Mouse (Mus musculus) urinary bladder, postnatal 4 days (tissue): ENCODE measurements at regions not wholly inside any gene's neighbourhood (a gene's known extent, or its start where the extent isn't known, plus 50 kb on each side); places are given as distances from the start of the nearest gene placed in this dataset.
A peak's percentile ranks its signal among the peaks of the same experiment; 100 is the strongest.

Experiments used
- DNase-seq, 2 experiments: peaks; one replicate each; pipeline ENCODE4 v3.0.0; 2021 to 2022; ENCODE audit warnings: low spot score in 2 of 2

DNA sequence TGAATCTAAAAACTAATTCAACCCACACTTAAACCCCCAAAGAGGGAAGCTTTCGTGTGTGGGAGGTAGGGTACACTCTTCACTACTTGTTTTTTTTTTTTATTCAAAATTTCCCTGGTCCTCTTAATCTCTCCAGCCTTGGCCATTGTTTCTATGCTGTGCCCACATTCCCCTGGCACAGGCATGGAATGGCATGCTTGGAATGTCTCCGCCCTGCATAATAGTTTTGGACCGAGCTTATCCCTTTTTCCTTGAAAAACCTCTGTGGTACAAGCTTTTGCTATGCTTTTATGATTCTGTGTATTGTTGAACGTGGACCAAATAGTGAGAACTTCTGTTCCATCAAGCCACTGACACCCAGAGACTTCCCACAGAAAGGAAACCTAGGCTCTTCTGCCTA, 126.8 kb upstream of the Bmp4 start:
- DNase-seq, result no peak

- no peak for DNase-seq
These were observed 125.8 kb upstream of the Bmp4 start for GRCm38 (mm10) chr14:46516285-46516684.

- no peak for DNase-seq
These were observed 123.9 kb upstream of the Bmp4 start for GRCm38 (mm10) chr14:46514262-46514932.

GRCm38 (mm10) chr14:46512118-46512517, 121.6 kb upstream of the Bmp4 start:
- DNase-seq, result no peak

DNA sequence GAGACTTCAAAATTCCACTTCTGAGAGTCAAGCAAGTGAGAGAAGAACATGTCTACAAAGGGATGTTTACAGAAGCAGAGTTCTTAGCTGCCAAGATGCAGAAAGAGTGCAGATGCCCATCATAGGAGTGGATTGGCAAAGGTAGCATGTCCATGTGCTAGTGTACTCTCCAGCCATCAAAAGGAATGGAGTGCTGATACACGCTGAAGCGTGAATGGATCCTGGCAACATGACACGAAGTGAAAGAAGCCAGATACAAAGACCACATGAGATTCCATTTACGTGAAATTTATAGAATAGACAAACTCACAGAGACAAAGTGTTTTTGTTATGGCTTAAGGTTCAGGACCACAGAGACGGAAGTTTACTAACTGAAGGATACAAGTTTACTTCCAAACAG, 118.4 kb upstream of the Bmp4 start:
- DNase-seq, result no peak

DNA sequence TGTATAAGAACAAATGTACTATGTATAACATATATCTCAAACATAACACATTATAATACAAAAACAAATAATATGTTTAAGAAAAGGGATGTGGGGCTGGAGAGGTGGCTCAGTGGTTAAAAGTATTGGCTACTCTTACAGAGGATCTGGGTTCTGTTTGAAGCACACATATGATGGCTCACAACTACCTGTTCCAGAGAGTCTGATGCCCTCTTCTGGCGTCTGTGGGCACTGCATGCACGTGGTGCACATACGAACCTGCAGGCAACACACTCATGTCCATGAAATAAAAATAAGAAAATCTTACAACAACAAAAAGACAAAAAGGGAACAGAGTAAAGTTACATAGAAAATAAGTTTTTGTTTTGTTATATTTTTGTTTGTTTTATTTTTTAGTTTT, 114.8 kb upstream of the Bmp4 start:
- DNase-seq, result no peak

DNA sequence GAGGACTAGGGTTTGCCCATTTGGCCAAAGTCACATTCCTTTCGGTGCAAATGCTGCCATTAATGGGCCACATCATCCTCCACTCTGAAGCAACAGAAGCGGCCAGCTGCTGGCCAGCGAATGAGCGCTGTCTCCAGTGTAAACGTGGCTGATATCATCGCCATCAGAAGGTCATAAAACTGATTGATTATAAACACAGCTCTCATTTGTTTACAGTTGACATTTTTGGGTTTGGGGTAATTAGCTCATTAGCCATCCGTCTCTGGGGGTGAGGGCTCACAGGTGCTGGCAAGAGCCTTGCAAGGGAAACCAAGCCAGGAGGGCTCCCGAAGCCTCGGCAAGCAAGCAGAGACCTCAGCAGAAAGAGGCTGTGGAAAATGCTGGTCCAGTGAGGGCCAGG, 101.1 kb upstream of the Bmp4 start:
- DNase-seq, result peak in 1 of 2 experiments; percentile 21

DNA sequence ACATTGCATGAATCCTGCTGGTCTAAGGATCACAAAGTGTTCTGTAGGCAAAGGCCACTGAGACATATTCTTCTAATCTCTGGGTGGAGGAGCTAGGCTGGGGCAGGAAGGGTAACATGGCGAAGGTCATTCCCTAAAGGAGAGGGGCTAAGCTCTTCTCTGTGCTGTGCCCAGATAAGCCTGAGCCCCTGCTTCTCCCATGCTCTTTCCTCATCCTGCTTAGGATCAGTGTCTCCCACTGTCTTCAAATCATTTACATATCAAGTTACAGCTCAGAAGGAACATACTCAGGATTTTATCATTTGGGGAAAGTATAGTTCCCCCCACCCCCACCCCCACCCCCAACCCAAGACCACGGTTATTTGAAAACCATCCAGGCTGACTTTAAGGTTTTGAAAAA, 100.7 kb upstream of the Bmp4 start:
- no peak for DNase-seq

DNA sequence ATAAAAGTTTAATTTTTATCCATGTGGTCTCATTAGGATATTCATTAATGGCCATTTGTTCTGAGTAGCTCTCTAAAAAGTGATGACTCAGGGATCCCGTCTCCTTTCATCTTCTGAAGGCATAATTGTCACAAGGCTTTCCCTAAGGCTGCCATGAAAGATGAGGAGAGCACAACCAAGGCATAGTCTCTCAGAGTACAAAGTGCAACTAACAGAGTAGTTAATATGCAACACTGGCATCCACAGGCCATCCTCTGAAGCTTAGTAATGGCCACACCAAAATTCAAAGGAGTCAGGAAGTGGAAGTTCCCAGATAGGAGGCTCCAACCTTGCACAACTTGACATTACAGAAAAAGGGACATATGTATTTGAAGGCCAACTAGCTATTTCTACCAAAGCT, 97.1 kb upstream of the Bmp4 start:
- DNase-seq, result no peak

DNA sequence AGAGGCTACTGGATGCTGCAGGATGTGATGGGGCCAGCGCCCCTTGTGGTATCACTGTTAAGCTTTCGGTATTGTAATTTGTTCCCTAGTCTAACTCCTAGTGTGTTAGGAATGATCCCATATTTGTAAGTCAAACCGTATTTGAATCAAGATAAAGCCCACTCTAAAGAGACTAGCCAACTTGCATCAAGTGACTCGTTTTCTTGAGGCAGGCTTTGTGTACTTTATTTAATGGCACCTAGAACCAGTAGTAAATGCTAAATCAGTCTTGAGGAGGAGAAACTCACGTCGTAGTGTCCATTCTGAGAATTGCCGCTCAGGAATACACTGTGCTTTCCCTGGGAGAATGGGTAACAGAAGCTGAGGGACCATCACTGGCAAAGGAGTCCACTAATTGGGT, 89.9 kb upstream of the Bmp4 start:
- DNase-seq, result no peak

DNA sequence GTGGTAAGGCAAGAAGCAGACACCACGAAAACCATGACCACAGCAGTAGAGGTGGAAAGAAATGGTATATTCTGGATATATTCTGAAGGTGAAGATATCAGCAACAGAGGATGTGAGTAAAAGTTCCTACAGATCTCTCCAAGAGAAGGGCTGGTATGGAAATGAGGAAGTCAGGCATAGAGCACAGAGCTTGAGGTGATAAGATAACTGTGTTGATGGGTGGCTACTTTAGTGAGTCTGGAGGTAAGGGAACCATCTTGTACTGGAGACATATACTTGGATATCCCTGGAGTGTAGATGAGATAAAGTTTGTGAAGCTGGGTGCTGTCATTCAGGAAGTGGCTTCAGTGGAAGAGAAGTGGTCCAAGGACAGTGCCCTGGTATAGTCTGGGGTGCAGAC, 85.5 kb upstream of the Bmp4 start:
- DNase-seq, result no peak

GRCm38 (mm10) chr14:46462967-46463366, 72.5 kb upstream of the Bmp4 start:
- DNase-seq, result no peak

- no peak for DNase-seq
These were observed 71.5 kb upstream of the Bmp4 start for GRCm38 (mm10) chr14:46461960-46462359.

DNA sequence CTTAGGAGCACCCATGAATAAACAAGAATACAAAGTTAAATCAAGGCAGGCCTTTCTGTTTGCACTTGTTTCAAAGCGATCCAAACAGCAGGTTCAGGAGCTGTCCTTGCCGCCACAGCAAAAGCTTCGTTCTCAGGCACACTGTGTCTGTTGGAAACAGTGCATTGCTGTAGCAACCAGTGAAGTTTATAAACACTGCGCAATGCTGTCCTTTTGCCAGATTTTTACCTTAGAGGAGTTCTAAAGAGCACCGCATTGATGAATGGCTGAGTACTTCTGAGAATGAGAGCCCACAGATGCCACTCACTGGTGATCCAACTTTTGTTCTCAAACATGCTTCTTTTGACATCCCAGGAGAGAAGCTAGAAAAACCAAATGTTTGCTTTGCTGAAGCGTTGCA, 64.0 kb upstream of the Bmp4 start:
- DNase-seq, result no peak

- DNase-seq, result no peak
These were observed 51.2 kb upstream of the Bmp4 start for GRCm38 (mm10) chr14:46441696-46442095.
